Comparison of ENCODE assay signal across 15 mouse cellular contexts in genomic region chr15:81804883-81805282, GRCm38 (mm10). TPM values are rescaled to one million over a fixed set of nuclear protein-coding genes. Genes with fewer than 3 reads are reported as not detected.
DNase-seq lines count a peak whose midpoint lies in the region; ATAC-seq lines count a peak whose summit lies in the region.
"Had no signal": no experiment of that assay in that cellular context is flagged by ENCODE, and none has a peak within 500 bp of the region (broad histone marks: within the 10 kb centered on the region; RNA-seq: fewer than 3 reads in every experiment).

No protein-coding gene starts in this region.

- H3K9ac ChIP-seq in heart, embryonic 13.5 days = no peak overlapping the region
- H3K9ac ChIP-seq in kidney, embryonic 16.5 days (replicated peaks; ENCODE audit: low read length) = peak overlapping the region; percentile 20; the same call in 1 of the 2 replicates
- H3K9ac ChIP-seq in limb, embryonic 15.5 days = no peak overlapping the region
- H3K9ac ChIP-seq: forebrain, embryonic 15.5 days; liver, postnatal 0 days had no signal

- 81% methylated on average over 3 of the region's 3 CpGs for WGBS in heart, embryonic 13.5 days
- 66% methylated on average over 3 of the region's 3 CpGs for WGBS in kidney, embryonic 16.5 days
- 74% methylated on average over 3 of the region's 3 CpGs for WGBS in limb, embryonic 15.5 days

- H3K27ac ChIP-seq in heart, embryonic 13.5 days (replicated peaks) = peak overlapping the region; percentile 21; the same call in 1 of the 2 replicates
- H3K27ac ChIP-seq in kidney, embryonic 16.5 days (ENCODE audit: low read length) = no peak overlapping the region; the same call in 1 of the 2 replicates
- H3K27ac ChIP-seq in limb, embryonic 15.5 days = peak overlapping the region; percentile 88
- H3K27ac ChIP-seq: forebrain, embryonic 15.5 days had no signal

- H3K27me3 ChIP-seq in heart, embryonic 13.5 days (replicated peaks) = no peaks in the 10 kb centered on the region
- H3K27me3 ChIP-seq in kidney, embryonic 16.5 days (ENCODE audit: insufficient read depth, low read length) = no peaks in the 10 kb centered on the region
- H3K27me3 ChIP-seq in limb, embryonic 15.5 days = no peaks in the 10 kb centered on the region
- H3K27me3 ChIP-seq: forebrain, embryonic 15.5 days had no signal

- H3K4me1 ChIP-seq in heart, embryonic 13.5 days = peaks cover 70% of the 10 kb centered on the region
- peaks cover 49% of the 10 kb centered on the region for H3K4me1 ChIP-seq in kidney, embryonic 16.5 days (ENCODE audit: insufficient read depth, low read length)
- H3K4me1 ChIP-seq in limb, embryonic 15.5 days = peaks cover 65% of the 10 kb centered on the region

- H3K4me3 ChIP-seq in heart, embryonic 13.5 days = no peak overlapping the region
- no peak overlapping the region for H3K4me3 ChIP-seq in kidney, embryonic 16.5 days (ENCODE audit: low read length)
- H3K4me3 ChIP-seq in limb, embryonic 15.5 days = no peak overlapping the region
- H3K4me3 ChIP-seq: forebrain, embryonic 15.5 days had no signal

- ATAC-seq in heart, embryonic 13.5 days (ENCODE audit: extremely low read depth, insufficient number of reproducible peaks, low FRiP score, low TSS enrichment) = no peak
- ATAC-seq in kidney, embryonic 16.5 days (ENCODE audit: low FRiP score, low TSS enrichment) = no peak
- no peak for ATAC-seq in limb, embryonic 15.5 days (ENCODE audit: insufficient number of reproducible peaks, low FRiP score, low TSS enrichment, low read depth)
- ATAC-seq: forebrain, embryonic 15.5 days; intestine, postnatal 0 days; liver, postnatal 0 days had no signal

- no peak overlapping the region for H3K4me2 ChIP-seq in heart, embryonic 13.5 days
- H3K4me2 ChIP-seq in kidney, embryonic 16.5 days (replicated peaks; ENCODE audit: low read depth, low read length) = no peak overlapping the region
- no peak overlapping the region for H3K4me2 ChIP-seq in limb, embryonic 15.5 days
- H3K4me2 ChIP-seq: forebrain, embryonic 15.5 days; midbrain, embryonic 11.5 days had no signal

- H3K36me3 ChIP-seq in heart, embryonic 13.5 days = no peaks in the 10 kb centered on the region
- H3K36me3 ChIP-seq in kidney, embryonic 16.5 days (ENCODE audit: insufficient read depth, low read length) = no peaks in the 10 kb centered on the region
- H3K36me3 ChIP-seq in limb, embryonic 15.5 days = no peaks in the 10 kb centered on the region
- H3K36me3 ChIP-seq: forebrain, embryonic 15.5 days; G1E had no signal

- DNase-seq in heart, adult 11 months = no peak
- DNase-seq in kidney, adult 18-20 months = no peak
- DNase-seq in ZHBTc4 (ENCODE audit: low read depth, low spot score) = peak; percentile 49
- DNase-seq in urinary bladder, postnatal 36 days (ENCODE audit: low spot score in 2 of 2) = no peak
- no peak for DNase-seq in frontal cortex, postnatal 36 days (ENCODE audit: low spot score in 2 of 2)
- DNase-seq: gastrocnemius, postnatal 36 days; layer of hippocampus, adult 9-11 months; liver, postnatal 0 days had no signal

- no peaks in the 10 kb centered on the region for H3K9me3 ChIP-seq in heart, embryonic 13.5 days
- no peaks in the 10 kb centered on the region for H3K9me3 ChIP-seq in kidney, embryonic 16.5 days (ENCODE audit: low read length)
- H3K9me3 ChIP-seq in limb, embryonic 15.5 days = no peaks in the 10 kb centered on the region
- H3K9me3 ChIP-seq: forebrain, embryonic 15.5 days; G1E had no signal

RNA-seq across cellular contexts. Expression of gene Tef, which starts 2.7 kb away (rescaled TPM):
- polyA plus RNA-seq in heart, embryonic 13.5 days (2015; fragmentation: Nextera tagmentation; extraction: Ambion mirVana) = 22.0 and 22.2 TPM in 2 replicates
- 25.7 and 28.9 TPM in 2 replicates for polyA plus RNA-seq in kidney, embryonic 16.5 days (2015; fragmentation: Nextera tagmentation; extraction: Ambion mirVana)
- polyA plus RNA-seq in limb, embryonic 15.5 days (2015; fragmentation: Nextera tagmentation; extraction: Ambion mirVana) = 28.9 and 30.7 TPM in 2 replicates

RNA-seq across cellular contexts. Expression of gene Tob2, which starts 53.7 kb away (rescaled TPM):
- 11.8 and 13.8 TPM in 2 replicates for polyA plus RNA-seq in heart, embryonic 13.5 days (2015; fragmentation: Nextera tagmentation; extraction: Ambion mirVana)
- 29.6 and 32.6 TPM in 2 replicates for polyA plus RNA-seq in kidney, embryonic 16.5 days (2015; fragmentation: Nextera tagmentation; extraction: Ambion mirVana)
- 29.8 and 32.1 TPM in 2 replicates for polyA plus RNA-seq in limb, embryonic 15.5 days (2015; fragmentation: Nextera tagmentation; extraction: Ambion mirVana)

RNA-seq across cellular contexts. Expression of gene Rangap1, which starts 59.6 kb away (rescaled TPM):
- 90.4 and 92.7 TPM in 2 replicates for polyA plus RNA-seq in heart, embryonic 13.5 days (2015; fragmentation: Nextera tagmentation; extraction: Ambion mirVana)
- polyA plus RNA-seq in kidney, embryonic 16.5 days (2015; fragmentation: Nextera tagmentation; extraction: Ambion mirVana) = 101 and 109 TPM in 2 replicates
- polyA plus RNA-seq in limb, embryonic 15.5 days (2015; fragmentation: Nextera tagmentation; extraction: Ambion mirVana) = 99.6 and 101 TPM in 2 replicates
